Mouse (Mus musculus): ENCODE data around the gene Tmem80. TPM values are rescaled to one million over a fixed set of nuclear protein-coding genes. Genes with fewer than 3 reads are reported as not detected.

Tmem80 gene
- polyA plus RNA-seq, 1 experiment from 2014 or later: 52.2 TPM

DNA sequence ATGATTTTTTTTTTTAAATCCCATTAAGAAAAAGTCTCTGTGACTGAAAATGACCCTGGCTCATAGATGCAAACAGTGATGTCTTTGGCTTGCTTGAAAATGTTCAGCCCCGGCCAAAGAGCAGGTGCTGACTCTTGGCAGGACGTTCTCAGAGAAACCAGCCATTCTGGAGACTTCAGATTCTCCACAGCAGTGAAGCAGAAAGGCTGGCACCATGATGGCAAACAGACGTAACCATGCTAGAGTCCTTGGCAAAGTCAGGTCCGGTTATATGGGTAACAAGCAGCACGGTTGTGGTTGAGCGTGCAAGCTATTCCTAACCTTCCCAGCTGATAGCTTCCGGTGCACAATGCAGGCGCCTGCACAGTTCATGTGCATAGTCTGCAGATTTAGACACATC is 28.4 kb upstream of the Tmem80 start:
- Histone ChIP-seq H3K4me3 (no peak overlapping the region), H3K27ac (replicated peaks) (no peak overlapping the region), H3K4me1 (peaks cover 9% of the 10 kb centered on the region), H3K9me3 (replicated peaks) (no peaks in the 10 kb centered on the region), H3K36me3 (peaks cover 77% of the 10 kb centered on the region), H3K27me3 (ENCODE audit: low read depth, poor library complexity, severe bottlenecking) (peaks cover 27% of the 10 kb centered on the region)
- 93% methylated on average over 8 of the region's 8 CpGs for WGBS
- DNase-seq (ENCODE audit: low spot score): no peak

- 95% methylated on average over 9 of the region's 9 CpGs for WGBS
- Histone ChIP-seq H3K9me3 (replicated peaks) (no peaks in the 10 kb centered on the region), H3K27me3 (ENCODE audit: low read depth, poor library complexity, severe bottlenecking) (peaks cover 5% of the 10 kb centered on the region), H3K36me3 (peaks cover 98% of the 10 kb centered on the region), H3K27ac (replicated peaks) (no peak overlapping the region), H3K4me3 (no peak overlapping the region), H3K4me1 (no peaks in the 10 kb centered on the region)
- no peak for DNase-seq (ENCODE audit: low spot score)
Measured at GRCm38 (mm10) chr7:141301386-141301785, 26.2 kb upstream of the Tmem80 start.

GRCm38 (mm10) chr7:141302702-141303268 is 24.8 kb upstream of the Tmem80 start:
- Histone ChIP-seq H3K27me3 (ENCODE audit: low read depth, poor library complexity, severe bottlenecking) (no peaks in the 10 kb centered on the region), H3K36me3 (peaks cover 98% of the 10 kb centered on the region), H3K27ac (replicated peaks) (no peak overlapping the region)

GRCm38 (mm10) chr7:141304537-141304936 is 23.0 kb upstream of the Tmem80 start:
- Histone ChIP-seq H3K4me1 (no peaks in the 10 kb centered on the region), H3K9me3 (replicated peaks) (no peaks in the 10 kb centered on the region), H3K4me3 (no peak overlapping the region), H3K36me3 (peaks cover 100% of the 10 kb centered on the region), H3K27ac (replicated peaks) (no peak overlapping the region), H3K27me3 (ENCODE audit: low read depth, poor library complexity, severe bottlenecking) (no peaks in the 10 kb centered on the region)
- WGBS: 89% methylated on average over 4 of the region's 4 CpGs
- no peak for DNase-seq (ENCODE audit: low spot score)

More at GRCm38 (mm10) chr7:141302702-141303268, 24.8 kb upstream of the Tmem80 start:
- no peaks in the 10 kb centered on the region for H3K4me1 ChIP-seq
- H3K4me3 ChIP-seq: no peak overlapping the region
- no peaks in the 10 kb centered on the region for H3K9me3 ChIP-seq (replicated peaks)
- no peak for DNase-seq (ENCODE audit: low spot score)
- 84% methylated on average over 1 of the region's 1 CpGs for WGBS

- no peaks in the 10 kb centered on the region for H3K4me1 ChIP-seq
- no peaks in the 10 kb centered on the region for H3K9me3 ChIP-seq (replicated peaks)
- no peaks in the 10 kb centered on the region for H3K27me3 ChIP-seq (ENCODE audit: low read depth, poor library complexity, severe bottlenecking)
- peaks cover 100% of the 10 kb centered on the region for H3K36me3 ChIP-seq
- no peak for DNase-seq (ENCODE audit: low spot score)
- 93% methylated on average over 2 of the region's 2 CpGs for WGBS
- H3K27ac ChIP-seq (replicated peaks): no peak overlapping the region
- no peak overlapping the region for H3K4me3 ChIP-seq
Measured at GRCm38 (mm10) chr7:141314416-141314815, 13.1 kb upstream of the Tmem80 start.

DNA sequence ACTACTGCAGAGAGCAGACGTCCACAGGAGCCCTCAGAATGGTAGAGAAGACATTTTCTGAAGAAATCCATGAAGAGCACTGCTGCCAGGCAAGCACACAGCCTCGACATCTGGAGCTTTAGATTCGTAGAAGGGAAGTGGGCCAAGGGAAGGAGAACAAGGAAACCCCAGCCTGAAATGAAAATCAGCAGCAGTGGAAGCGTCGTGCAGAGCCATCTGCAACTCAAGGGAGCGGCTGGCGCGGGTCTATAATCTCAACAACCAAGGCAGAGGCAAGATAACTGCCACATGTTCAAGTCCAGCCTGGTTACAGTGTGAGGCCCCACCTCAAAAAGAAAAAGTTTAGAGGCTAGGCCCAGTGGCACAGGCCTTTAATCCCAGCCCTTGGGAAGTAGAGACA is 12.5 kb upstream of the Tmem80 start:
- H3K4me3 ChIP-seq: no peak overlapping the region
- H3K27ac ChIP-seq (replicated peaks): no peak overlapping the region
- H3K27me3 ChIP-seq (ENCODE audit: low read depth, poor library complexity, severe bottlenecking): no peaks in the 10 kb centered on the region
- 92% methylated on average over 8 of the region's 8 CpGs for WGBS
- H3K9me3 ChIP-seq (replicated peaks): no peaks in the 10 kb centered on the region
- peaks cover 100% of the 10 kb centered on the region for H3K36me3 ChIP-seq
- no peak for DNase-seq (ENCODE audit: low spot score)
- H3K4me1 ChIP-seq: no peaks in the 10 kb centered on the region

DNA sequence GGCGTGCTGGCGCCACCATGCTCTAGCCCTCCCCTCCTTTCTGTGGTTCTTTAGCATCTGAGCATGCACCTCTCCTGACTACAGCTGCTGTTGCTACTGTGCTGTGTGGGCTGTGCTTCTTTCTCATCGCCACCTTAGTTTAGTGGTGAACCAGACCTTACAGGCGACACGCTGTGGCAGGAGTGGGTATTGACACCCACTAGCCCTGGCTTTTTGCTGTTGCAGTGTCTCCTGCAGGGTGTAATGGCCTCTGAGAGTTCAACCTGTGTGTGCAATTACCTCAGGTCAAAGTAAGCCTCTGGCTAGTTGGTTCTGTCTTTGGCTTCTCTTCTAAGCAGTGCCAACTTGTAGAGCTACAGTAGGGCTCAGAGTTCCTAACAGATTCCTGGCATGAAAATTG is 11.6 kb upstream of the Tmem80 start:
- DNase-seq (ENCODE audit: low spot score): no peak
- WGBS: 82% methylated on average over 5 of the region's 5 CpGs
- Histone ChIP-seq H3K9me3 (replicated peaks) (no peaks in the 10 kb centered on the region), H3K27ac (replicated peaks) (no peak overlapping the region), H3K36me3 (peaks cover 100% of the 10 kb centered on the region), H3K27me3 (ENCODE audit: low read depth, poor library complexity, severe bottlenecking) (no peaks in the 10 kb centered on the region), H3K4me1 (no peaks in the 10 kb centered on the region), H3K4me3 (no peak overlapping the region)

- Histone ChIP-seq H3K27me3 (ENCODE audit: low read depth, poor library complexity, severe bottlenecking) (no peaks in the 10 kb centered on the region), H3K9me3 (replicated peaks) (no peaks in the 10 kb centered on the region), H3K4me3 (no peak overlapping the region), H3K4me1 (no peaks in the 10 kb centered on the region), H3K27ac (replicated peaks) (no peak overlapping the region), H3K36me3 (peaks cover 100% of the 10 kb centered on the region)
- WGBS: 80% methylated on average over 1 of the region's 1 CpGs
- DNase-seq (ENCODE audit: low spot score): no peak
Measured at GRCm38 (mm10) chr7:141317619-141318132, 9.9 kb upstream of the Tmem80 start.

DNA sequence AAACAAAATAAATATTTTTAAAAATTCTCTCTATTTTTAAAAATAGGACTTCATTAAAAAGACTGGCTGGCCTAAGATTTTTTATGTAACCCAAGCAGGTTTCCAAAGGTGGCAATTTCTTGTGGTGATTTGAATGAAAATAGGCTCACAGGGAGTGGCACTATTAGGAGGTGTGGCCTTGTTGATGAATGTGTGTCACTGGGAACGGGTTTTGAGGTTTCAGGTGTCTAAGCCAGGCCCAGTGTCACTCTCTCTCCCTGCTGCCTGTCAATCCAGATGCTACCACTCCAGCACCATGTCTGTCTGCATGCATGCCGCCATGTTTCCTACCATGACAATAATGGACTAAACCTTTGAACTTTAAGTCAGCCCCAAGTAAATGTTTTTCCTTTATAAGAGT is 8.1 kb upstream of the Tmem80 start:
- Histone ChIP-seq H3K36me3 (peaks cover 100% of the 10 kb centered on the region), H3K9me3 (replicated peaks) (no peaks in the 10 kb centered on the region), H3K4me3 (no peak overlapping the region), H3K27ac (replicated peaks) (no peak overlapping the region), H3K4me1 (peaks cover 4% of the 10 kb centered on the region; the same call in 1 of the 2 replicates), H3K27me3 (ENCODE audit: low read depth, poor library complexity, severe bottlenecking) (no peaks in the 10 kb centered on the region)
- WGBS: 80% methylated on average over 2 of the region's 2 CpGs
- no peak for DNase-seq (ENCODE audit: low spot score)

GRCm38 (mm10) chr7:141324686-141325085 is 2.9 kb upstream of the Tmem80 start:
- DNase-seq (ENCODE audit: low spot score): no peak
- 95% methylated on average over 1 of the region's 1 CpGs for WGBS
- no peak overlapping the region for H3K4me3 ChIP-seq
- no peaks in the 10 kb centered on the region for H3K27me3 ChIP-seq (ENCODE audit: low read depth, poor library complexity, severe bottlenecking)
- H3K27ac ChIP-seq (replicated peaks): no peak overlapping the region
- H3K4me1 ChIP-seq: peaks cover 46% of the 10 kb centered on the region
- no peaks in the 10 kb centered on the region for H3K9me3 ChIP-seq (replicated peaks)
- peaks cover 51% of the 10 kb centered on the region for H3K36me3 ChIP-seq

DNA sequence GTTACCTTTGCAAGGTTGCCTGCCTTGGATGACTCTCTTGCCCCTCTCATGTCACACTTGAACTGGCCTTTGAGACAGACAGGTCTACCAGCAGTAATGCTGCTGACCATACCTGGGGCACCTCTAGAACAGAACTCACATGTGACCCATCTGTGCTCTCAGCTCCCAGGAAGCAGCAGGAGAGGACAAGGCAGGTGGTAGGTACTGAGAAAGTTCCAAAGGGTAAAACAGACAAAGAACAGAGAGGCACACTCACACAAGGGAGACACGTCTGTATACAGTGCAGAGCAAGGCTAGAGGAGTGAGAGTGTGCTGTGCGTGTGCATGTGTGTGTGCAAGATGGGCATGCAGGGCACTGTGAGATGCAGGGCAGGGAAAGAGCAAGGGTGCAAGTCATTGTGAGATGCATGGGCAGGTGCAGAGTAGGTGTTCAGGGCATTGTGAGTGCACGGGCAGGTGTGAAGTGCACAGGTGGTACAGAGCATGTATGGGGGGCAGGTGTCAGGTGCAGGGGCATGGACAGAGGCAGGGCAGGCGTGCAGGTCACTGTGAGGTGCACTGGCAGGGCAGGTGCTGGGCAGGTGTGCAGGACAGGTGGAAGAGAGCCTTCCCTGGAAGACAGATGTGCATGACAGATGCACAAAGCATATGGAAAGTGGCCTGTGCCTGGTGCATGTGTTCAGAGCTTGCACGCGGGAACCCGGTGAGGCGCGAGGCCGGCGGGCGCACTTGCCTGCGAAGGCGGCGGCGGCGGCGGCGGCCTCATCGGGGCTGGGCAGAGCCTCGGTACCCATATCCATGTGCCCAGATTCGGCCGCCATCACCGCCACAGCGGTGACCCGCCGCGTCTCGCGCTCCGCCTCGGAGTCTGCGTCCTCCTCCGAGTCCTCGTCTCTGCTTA is 743 bp upstream of the Tmem80 start:
- Histone ChIP-seq H3K9me3 (replicated peaks) (no peaks in the 10 kb centered on the region), H3K4me3 (peak overlapping the region; percentile 77), H3K4me1 (peaks cover 46% of the 10 kb centered on the region), H3K27ac (replicated peaks) (peak overlapping the region; percentile 99), H3K36me3 (peaks cover 33% of the 10 kb centered on the region), H3K27me3 (ENCODE audit: low read depth, poor library complexity, severe bottlenecking) (no peaks in the 10 kb centered on the region)
- no peak for DNase-seq (ENCODE audit: low spot score)
- 8% methylated on average over 35 of the region's 35 CpGs for WGBS

DNA sequence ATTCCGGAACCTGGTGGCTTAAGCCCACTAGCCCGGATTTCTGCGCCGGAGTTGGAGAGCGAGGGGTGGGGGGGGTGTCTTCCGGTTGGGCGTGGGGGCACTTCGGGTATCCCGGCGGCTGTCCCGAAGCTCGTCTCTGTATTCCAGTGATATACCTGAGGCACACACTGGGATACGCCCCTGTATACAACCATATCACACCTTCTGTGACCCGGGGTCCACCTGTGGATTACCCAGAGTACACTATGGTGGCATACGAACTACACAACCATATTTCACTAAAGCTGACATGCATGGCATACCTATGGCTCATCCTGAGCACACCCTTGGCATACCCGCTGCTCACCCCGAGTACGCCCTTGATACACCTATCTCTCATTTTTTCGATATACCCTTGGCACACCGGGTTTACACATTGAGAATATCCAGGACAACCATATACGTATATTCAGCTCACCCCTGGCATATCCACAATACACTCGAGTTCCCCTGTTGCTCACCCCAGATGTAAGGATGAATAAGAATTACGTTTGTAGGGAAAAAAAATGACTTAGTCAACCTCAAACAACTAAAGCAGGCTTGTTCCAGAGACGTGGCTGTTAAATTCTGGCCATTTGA is 943 bp downstream of the Tmem80 start:
- Histone ChIP-seq H3K9me3 (replicated peaks) (no peaks in the 10 kb centered on the region), H3K4me3 (peak overlapping the region; percentile 77), H3K4me1 (peaks cover 46% of the 10 kb centered on the region), H3K27me3 (ENCODE audit: low read depth, poor library complexity, severe bottlenecking) (no peaks in the 10 kb centered on the region), H3K36me3 (peaks cover 33% of the 10 kb centered on the region), H3K27ac (replicated peaks) (peak overlapping the region; percentile 99)
- 19% methylated on average over 24 of the region's 24 CpGs for WGBS
- no peak for DNase-seq (ENCODE audit: low spot score)

GRCm38 (mm10) chr7:141330706-141331105 is 3.2 kb downstream of the Tmem80 start:
- no peak for DNase-seq (ENCODE audit: low spot score)
- H3K4me1 ChIP-seq: peaks cover 30% of the 10 kb centered on the region

More at GRCm38 (mm10) chr7:141330706-141331105, 3.2 kb downstream of the Tmem80 start:
- no peaks in the 10 kb centered on the region for H3K9me3 ChIP-seq (replicated peaks)
- H3K27me3 ChIP-seq (ENCODE audit: low read depth, poor library complexity, severe bottlenecking): no peaks in the 10 kb centered on the region
- no peak overlapping the region for H3K4me3 ChIP-seq
- no peak overlapping the region for H3K27ac ChIP-seq (replicated peaks)
- peaks cover 40% of the 10 kb centered on the region for H3K36me3 ChIP-seq

Data from midbrain, embryonic 10.5 days (tissue).